Mouse (Mus musculus) neural tube, embryonic 10.5 days (tissue): ENCODE measurements around the gene Aven.

ENCODE experiments used
- DNase-seq: peaks from one replicate; pipeline ENCODE4 v3.0.0-alpha.2; 2017; ENCODE audit warnings: low spot score; ENCODE audit errors: extremely low spot score

The Aven gene

DNA sequence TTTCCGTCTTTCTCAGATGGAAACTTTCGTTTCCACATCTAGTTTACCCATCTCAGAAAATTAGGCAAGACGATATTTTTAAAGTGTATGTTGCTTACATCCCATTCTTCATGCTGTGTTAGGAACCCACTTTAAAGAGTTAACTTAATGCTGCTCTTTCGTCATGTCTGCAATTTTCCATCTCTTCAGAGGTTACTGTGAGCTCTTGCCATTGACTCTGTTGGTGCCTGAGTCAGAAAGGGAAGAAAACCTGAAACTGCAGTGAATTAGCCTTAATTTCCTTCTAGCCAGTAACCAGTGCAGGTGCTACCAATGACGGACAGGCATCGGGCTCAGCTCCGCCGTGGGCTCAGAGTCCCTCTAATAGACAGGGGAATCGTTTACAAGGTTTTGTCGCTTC lies 63.8 kb downstream of the Aven start:
- DNase-seq, result no peak

DNA sequence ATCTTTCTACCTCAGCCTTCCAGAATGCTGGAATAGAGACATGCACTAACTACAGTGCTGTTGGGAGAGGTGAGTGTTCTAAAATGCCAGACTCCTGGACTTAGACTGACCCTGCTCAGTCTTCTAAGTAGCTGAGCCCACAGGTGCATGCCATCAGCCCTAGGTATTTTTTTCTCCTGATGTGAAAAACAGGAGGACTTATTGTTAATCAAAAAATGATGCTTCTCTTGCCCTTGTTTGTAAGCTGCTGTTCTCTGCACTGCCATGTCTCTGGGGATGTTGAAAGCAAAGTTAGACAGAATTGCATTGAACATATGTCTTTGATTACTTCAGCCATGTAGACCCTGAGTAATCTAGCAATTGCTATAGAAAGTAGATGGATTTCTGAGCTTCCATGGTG lies 64.7 kb downstream of the Aven start:
- DNase-seq, result no peak

DNA sequence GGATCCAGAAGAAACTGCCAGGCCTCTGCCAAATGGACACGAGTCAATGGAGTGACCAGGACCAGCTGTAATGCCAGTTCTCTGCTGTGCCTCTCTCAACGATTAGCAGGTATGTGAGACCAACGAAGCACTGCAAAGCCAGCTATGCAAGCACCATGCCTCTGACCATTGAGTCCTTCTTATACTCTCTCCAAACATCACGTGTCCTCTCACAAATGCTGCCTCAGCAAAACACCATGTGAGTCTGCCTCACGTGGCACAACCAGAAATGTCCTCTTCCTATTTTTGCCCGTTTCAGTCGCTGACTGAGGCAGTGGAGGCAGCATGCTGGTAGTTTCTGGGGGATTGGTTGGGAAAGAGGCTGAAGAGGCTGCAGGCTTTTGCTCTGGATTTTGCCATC lies 68.8 kb downstream of the Aven start:
- no peak for DNase-seq

DNA sequence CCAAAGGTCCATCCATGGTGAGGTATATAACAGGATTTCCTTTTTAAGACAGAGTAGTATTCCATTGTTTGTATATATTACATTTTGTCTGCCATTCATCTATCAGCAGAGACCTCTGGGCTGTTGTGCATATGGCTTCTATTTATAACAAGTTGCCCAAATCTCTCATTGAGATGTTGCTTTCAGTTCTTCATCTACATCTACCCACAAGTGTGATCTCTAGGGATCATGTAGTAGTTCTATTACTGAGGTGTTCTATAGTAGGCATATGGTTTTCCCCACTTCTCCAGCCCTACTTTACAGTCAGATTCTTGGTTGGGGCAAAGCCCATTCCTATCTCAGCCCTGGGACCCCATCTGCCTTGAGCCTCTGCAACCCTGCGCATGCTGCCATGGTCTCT lies 72.3 kb downstream of the Aven start:
- no peak for DNase-seq

DNA sequence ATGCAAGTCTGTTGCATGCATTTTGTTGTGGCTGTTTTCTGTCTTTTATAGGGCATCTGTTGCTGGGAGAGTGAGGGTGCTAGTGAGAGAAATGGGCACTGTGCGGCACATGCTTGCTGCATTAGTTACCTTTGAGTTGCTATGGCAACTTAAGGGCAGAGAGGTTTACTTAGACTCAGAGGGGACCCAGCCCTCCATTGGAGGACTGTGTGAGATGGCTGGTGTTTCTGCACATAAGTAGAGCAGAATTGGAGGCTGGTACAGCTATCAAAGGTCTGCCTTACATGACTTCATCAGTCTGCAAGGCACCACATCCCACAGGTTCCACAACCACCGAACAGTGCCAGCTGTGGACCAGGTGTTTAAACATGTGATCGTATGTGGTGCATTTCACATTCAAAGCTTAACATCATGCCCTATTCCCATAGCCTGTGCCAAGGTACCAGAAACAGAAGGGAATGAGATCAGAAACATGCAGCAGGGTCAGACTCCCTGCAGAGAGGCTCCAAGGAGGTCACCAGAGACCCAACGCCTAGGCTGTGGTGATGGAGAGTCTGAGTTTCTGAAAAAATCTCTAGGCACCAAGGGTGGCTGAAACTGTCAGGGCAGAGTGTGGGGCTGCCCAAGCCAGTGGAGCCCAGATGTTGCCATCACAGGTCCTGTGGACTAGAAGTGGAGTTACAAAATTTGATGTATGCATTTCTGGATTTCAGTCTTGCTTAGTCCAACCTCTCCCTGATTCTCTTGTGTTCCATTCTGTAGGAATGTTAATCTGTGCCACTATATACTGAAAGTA lies 73.7 kb downstream of the Aven start:
- DNase-seq, result no peak

DNA sequence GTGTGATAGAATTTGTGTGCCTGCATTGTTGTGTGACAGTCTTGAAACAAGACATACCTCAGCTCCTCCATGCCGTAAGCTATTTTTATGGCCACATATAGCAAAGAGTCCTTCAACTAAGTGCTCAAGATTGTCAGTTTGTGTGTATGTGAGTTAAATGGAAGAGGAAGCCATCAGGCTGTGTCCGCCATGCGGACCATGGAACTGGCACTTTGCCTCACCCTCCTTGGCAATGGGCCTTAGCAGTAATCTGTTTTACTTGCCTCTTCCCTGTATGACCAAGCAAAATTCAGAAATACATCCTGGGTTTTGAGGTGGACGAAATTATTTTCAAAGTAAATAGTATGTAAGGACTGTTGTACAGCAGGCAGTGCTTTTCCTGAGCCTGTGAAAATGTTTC lies 75.0 kb downstream of the Aven start:
- DNase-seq, result no peak

DNA sequence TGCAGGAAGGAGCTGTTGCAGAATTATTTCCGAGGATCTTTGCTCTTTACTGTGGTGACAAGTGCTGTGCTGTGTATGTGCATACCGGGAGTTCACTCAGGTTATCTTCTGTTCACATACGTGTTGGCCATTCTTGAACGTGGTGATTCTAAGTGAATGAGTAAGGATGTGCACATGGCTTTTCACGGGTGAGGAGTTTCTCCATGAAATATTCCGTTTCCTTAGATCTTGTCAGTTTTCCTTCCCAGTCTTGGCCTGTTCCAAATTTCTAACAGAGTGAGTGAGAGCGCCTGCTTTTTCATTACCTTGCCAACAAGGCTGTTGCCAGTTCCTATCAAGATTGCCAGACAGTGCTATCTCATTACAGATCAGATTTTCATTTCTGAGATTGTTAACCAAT lies 98.2 kb downstream of the Aven start:
- DNase-seq, result no peak

DNA sequence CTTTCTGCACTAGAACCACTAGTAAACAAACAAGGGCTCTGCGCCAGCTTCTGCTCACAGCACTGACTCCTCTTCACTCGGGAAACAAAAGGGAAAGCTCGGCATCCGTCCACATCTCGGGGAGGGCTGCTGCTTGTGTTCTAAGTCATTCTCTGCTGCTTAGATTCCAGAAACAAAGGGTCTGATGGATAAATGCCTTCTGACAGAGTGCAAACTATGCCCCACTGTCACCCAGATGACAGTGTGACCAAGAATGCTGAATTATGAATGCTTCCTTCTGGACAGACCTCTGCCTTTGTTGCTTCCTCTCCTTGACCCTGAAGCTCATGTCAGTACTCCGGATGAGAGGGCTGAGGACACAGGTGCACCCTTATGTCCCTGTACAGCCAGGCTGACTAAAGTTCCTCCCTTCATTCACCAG lies 98.7 kb downstream of the Aven start:
- DNase-seq, result no peak

DNA sequence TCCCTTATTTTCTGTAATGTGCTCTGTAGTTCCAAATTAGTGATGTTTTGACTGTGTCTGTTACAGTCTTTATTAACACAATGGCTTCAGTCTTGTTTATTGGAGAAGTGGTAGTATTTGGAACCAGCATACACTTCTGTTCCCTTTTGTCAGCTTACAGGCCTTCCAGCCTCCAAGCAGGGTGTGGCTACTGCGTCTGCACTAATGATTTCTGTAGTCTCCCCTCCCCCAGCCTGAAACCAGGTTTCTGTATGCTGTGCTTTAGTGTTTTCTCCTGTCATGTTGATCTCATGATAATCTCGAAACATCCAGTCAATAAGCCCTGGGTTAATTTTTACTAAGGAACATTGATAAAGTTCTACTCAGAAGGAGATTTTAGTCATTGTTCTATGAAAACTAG lies 100.6 kb downstream of the Aven start:
- no peak for DNase-seq

DNA sequence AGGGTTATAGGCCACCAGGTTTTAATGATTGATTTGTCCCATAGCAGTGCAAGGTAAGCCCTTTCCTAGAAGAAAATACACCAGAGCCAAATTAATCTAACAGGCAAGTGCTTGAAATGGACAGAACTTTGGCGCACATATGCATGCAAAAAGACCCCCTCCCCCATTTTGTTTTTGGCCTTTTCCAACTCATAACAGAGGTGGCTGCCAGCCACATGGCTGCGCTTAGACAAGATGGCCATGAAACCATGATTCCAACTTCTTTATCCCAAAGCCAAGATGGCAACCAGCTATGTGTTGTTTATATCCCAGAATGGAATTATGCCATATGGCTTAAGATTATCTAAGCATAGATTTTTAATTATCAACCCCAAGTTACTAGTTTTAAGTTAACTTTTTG lies 101.0 kb downstream of the Aven start:
- no peak for DNase-seq

DNA sequence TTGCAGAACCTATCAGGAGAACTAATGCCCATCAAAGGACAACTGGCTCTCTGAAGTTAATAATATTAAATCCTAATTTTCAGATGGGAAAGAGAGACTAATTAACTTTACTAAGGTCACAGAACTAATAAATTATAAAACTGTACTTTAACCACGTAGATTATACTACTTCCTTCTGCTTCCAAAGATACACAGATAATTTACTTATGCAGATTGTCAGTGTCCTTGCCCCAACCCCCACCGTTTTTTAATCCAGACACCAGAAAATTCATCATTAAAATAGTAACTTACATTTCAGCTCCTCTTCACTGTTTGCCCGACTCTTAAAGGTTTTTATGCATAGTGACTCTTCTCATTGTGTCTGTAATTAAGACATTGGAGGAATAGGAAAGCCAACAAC lies 103.0 kb downstream of the Aven start:
- DNase-seq, result no peak

DNA sequence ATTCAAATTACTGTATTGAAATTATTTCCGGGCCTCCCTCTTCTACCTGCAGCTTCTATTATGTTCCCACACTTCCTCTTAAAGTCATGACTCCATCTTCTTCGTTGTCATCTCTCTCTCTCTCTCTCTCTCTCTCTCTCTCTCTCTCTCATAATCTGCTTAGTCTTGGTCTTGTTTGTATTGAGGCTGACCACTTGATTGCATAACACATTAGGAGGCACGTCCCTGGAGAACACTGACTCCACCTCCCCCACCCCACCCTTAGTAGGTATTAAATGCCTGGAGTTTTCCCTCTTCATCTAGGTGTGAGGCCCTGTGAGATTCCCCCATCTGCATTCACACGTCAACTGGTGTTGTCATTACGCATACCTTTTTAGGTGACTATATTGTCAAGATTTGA lies 103.7 kb downstream of the Aven start:
- no peak for DNase-seq

DNA sequence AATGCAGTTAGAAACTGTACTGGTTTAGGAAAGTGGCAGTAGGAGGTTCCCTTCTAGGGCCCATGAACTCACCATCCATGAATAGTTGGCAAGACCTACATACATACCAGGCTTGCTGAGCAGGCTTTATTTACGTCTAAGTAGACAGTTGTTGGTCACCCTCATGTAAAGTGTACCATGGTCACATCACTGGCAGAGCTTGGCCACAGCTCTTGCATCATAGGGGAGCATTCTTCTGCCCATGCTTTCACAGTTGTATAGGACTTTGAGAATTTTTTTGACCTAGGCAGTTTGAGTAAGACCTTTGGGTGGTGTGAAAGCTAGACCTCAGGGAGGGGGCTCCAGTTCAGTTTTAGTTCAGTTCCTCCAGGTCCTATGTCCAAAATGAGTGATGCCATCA lies 104.3 kb downstream of the Aven start:
- no peak for DNase-seq

DNA sequence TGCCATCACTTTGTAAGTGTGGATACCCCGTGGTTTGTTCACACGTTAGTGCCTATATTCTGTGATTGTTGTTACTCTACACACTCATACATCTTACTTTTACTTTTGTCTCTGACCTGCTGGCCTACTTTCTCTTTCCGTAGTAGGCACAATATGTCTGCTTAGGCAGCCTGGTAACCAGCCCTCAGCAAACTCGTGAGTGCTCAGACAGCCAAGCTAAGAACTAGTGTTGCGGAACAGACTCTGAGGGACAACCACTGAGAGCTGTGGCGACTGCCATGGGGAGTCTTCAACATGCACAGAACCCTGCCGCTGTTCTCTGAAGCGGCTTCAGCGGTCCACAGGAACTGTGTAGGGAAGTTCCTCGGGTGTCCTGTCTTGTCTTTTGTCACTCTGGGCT lies 107.5 kb downstream of the Aven start:
- no peak for DNase-seq

DNA sequence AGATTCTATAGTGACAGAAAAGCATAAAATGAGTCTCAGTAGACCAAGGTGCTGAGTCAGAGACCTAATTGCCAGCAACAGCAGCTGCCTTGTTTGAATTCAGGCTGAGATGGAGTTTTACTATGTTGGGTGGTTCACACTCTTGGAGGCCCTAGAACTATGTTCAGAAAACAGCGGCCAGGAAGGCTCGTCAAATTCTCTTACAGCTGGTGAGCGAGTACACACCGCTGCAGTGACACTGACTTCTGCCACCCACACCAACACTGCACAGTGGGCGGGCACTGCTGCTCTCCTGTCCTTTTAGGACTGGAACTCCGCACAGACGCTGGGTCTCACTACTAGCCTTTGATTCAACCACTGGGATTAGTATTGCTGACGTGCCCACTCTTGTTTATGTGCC lies 109.7 kb downstream of the Aven start:
- no peak for DNase-seq

DNA sequence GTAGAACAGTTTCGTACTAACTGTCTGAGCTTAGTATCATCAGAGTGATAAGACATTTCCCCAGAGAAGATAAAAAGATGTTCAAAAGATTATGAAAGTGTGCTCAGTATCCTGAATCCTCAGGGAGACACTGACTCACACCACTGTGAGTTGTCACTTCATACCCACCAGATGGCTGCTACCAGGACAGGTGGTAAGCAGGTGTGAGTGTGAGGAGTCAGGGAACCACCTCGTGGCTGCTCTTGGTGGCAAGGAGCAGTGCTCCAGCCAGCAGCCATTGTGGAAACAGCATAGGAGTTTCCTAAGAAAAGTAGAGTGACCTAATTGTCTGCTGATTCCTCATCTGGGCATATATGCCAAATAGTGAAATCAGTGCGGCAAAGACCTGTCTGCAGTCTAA lies 113.8 kb downstream of the Aven start:
- no peak for DNase-seq

DNA sequence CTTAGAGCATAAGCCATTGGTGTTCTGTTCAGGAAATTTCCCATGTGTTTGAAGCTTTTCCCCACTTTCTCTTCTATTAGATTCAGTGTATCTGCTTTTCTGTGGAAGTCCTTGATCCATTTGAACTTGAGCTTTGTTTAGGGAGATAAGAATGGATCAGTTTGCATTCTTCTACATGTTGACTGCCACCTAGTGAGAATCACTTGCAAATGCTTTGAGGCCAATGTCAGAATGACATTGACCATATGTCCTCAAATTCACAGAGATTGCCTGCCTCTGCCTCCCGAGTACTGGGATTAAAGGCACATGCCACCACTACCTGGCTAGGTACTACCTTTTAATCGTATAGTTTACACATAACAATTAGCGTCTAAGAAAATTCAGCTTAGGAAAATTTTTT lies 119.9 kb downstream of the Aven start:
- no peak for DNase-seq

DNA sequence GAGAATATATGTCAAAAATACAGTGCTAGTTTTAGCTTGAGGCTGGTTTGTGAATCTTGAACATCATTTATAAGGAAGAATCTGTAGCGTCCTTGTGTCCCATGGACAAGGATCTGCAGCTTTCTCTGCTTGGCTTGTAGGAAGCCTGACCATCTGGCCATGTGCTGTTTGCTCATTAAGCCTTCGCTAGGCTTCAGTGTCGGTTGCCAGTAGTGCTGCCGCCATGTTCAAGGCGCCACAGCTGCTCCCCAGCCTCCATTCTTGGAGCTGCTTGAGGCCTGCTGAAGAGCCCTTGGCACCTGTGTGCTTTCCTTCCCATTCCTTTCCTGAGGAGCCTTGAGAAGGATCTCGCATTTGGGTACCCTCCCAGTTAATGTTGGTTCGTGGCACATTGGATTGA lies 121.6 kb downstream of the Aven start:
- no peak for DNase-seq

DNA sequence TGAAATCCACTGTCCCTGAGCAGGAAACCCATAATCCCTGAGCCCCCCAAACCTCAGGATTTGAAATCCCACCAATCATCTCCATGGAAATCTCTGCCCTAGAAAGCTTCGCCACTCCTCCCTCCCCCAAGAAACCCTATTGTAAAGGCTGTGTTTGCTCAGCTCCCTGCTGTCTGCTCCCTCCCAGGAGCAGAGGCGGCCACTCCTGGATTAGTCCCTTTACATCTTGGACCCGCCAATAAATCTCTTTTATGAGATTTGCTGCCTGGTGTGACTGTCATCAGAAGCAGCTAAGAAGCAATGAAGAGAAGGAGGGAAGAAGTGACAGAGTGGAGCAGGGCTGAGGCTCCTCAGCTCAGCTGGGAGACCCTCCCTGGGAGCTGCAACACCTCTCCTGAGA lies 124.4 kb downstream of the Aven start:
- no peak for DNase-seq

DNA sequence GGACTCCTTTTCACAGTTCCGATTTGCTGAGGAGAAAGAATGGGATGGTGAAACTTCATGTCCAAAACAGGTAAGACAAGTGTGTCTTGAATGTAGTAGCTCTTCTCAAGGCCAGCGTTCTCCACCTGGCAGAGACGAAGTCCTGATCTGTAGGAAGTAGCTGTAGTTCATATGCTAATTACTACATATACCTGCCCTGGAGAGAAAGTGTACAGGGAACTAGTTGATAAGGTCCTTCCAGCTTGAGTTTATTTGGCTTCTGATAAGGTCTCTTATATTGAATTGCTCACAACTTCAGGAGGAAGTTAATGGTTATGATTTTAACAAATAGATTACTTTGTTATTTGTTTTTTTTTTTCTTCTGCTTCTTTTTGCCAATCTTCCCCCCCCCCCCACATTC lies 132.4 kb downstream of the Aven start:
- no peak for DNase-seq

DNA sequence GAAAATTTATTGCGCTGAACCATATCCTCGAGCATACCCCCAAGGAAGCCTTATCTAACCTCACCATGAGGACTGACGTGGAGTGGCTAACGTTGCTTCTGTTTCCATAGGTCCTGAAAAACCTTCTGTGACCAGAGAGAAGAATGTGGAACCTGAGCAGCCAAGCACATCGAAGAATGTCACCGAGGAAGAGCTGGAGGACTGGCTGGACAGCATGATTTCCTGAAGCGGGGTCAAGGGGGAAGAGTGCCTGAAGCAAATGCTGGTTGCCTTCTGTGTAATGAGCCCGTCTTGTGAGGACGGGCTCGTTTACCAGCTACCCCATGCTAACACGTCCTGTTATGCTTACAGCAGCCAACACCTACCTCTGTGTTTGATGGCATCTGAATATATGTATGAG lies 137.9 kb downstream of the Aven start:
- no peak for DNase-seq

DNA sequence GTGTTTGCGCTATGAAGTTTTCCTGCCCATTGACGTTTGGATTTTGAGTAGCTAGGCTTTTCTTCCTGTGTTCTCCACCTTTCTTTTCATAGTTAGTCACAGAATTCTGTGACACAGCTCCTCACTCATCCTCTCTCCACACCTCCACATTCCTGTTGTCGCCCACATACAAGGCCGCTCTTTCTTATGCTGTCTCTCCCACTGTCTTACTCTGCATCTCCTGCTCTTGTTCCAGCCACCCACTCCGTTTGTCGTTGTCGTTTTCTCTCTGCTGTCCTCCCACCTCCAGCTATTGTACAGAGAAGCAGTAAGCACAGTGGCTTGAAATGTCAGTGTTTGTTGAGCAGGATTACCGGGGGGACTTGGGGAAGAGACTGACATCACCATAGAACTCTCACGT lies 139.8 kb downstream of the Aven start:
- DNase-seq, result no peak

DNA sequence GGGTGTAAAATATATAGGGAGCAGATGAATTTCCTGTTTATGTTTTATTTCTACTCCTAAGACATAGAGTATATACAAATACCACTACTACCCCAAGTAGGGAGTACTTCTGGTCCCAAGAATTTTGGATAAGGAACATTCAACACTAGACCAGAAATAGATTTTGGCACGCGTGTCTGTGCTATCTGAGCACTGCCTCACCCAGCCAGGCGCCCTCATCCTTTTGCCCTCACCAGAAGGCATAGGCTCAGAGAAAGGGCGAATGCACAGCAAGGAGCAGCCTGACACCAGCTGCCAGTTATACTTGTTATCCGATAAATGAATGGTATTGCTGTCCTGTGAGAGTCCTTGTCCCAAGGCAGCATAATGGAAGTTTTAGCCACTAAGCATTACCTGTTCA lies 144.4 kb downstream of the Aven start:
- DNase-seq, result no peak

DNA sequence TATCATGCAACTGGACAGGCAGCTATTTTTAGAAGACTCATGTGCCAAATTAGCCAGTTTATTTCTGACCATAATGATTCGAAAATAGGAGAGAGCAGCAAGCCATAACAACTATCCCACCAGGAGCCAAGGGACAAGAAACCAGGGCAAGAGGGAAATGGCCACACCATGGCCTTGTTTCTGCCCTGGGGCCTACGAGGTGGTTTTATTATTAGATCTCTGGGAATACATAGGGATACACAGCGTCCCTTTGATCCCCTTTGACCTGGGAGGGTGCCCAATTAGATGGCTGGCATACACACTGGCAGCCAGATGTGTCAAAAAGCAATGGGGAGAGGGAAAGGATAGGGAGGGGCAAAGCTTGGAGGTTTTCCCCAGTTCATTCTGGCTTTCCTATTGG lies 161.1 kb downstream of the Aven start:
- no peak for DNase-seq
